Mouse (Mus musculus) hindbrain, embryonic 10.5 days (tissue): ENCODE results near the gene Pgbd5. TPM values are rescaled to one million over a fixed set of nuclear protein-coding genes. Genes with fewer than 3 reads are reported as not detected.

Experiments
- DNase-seq: peaks from one replicate; pipeline ENCODE4 v3.0.0-alpha.2; 2017; ENCODE audit warnings: low spot score
- H3K27ac ChIP-seq: fragments of 300-500 bp; sonication (generic); 2 replicates; pipeline ENCODE4 v1.5.1; 2016; ENCODE audit warnings: mild to moderate bottlenecking, moderate library complexity
- H3K27me3 ChIP-seq: fragments of 300-500 bp; sonication (generic); 2 replicates; pipeline ENCODE4 v1.6.1; 2016; ENCODE audit warnings: mild to moderate bottlenecking; ENCODE audit not compliant: poor library complexity, insufficient read depth, severe bottlenecking
- H3K36me3 ChIP-seq: fragments of 300-500 bp; sonication (generic); 2 replicates; pipeline ENCODE4 v1.6.1; 2016; ENCODE audit warnings: mild to moderate bottlenecking, moderate library complexity
- H3K4me1 ChIP-seq: fragments of 300-500 bp; sonication (generic); replicated peaks from 2 replicates; pipeline ENCODE4 v1.6.1; 2016; ENCODE audit warnings: mild to moderate bottlenecking
- H3K4me3 ChIP-seq: fragments of 300-500 bp; sonication (generic); 2 replicates; pipeline ENCODE4 v1.5.1; 2016; ENCODE audit warnings: mild to moderate bottlenecking, moderate library complexity
- H3K9me3 ChIP-seq: fragments of 300-500 bp; sonication (generic); 2 replicates; pipeline ENCODE4 v1.6.1; 2016; ENCODE audit warnings: mild to moderate bottlenecking, moderate library complexity
- WGBS: fragments of 180-500 bp; shearing (Covaris S2); methylation state at CpG from one replicate; pipeline ENCODE4 v1.1.7; 2016; 5-methylcytosine and 5-hydroxymethylcytosine counted together
- polyA plus RNA-seq: library from polyadenylated mRNA; unstranded; fragments of >200 nt; fragmentation: Nextera tagmentation; extraction: Ambion mirVana; gene quantifications from 2 replicates; pipeline ENCODE4 v1.2.1, GENCODE M21; 2016

The Pgbd5 gene
- 2.5 and 2.7 TPM in 2 replicates for polyA plus RNA-seq

- WGBS = 83% methylated on average over 6 of the region's 6 CpGs
- peaks cover 13% of the 10 kb centered on the region; the same call in 1 of the 2 replicates for H3K4me1 ChIP-seq
- H3K9me3 ChIP-seq = no peaks in the 10 kb centered on the region
- H3K27me3 ChIP-seq = no peaks in the 10 kb centered on the region
- no peak within 1 kb of the TSS for H3K27ac ChIP-seq
- H3K36me3 ChIP-seq = no peaks in the 10 kb centered on the region
- no peak for DNase-seq
- no peak within 1 kb of the TSS for H3K4me3 ChIP-seq
Measured at GRCm38 (mm10) chr8:124439558-124439957, at the start of gene Pgbd5. TSS of gene Pgbd5 (minus strand) at chr8:124439658.

- WGBS = 76% methylated on average over 7 of the region's 7 CpGs
- H3K9me3 ChIP-seq = no peaks in the 10 kb centered on the region
Measured at GRCm38 (mm10) chr8:124483356-124484115, 44.1 kb upstream of the Pgbd5 start.

GRCm38 (mm10) chr8:124482790-124483189 is 43.3 kb upstream of the Pgbd5 start:
- 93% methylated on average over 2 of the region's 2 CpGs for WGBS
- Histone ChIP-seq H3K9me3 (no peaks in the 10 kb centered on the region), H3K36me3 (no peaks in the 10 kb centered on the region), H3K4me1 (peaks cover 6% of the 10 kb centered on the region), H3K27me3 (no peaks in the 10 kb centered on the region), H3K27ac (no peak overlapping the region), H3K4me3 (no peak overlapping the region)
- no peak for DNase-seq

More at GRCm38 (mm10) chr8:124483356-124484115, 44.1 kb upstream of the Pgbd5 start:
- Histone ChIP-seq H3K27me3 (no peaks in the 10 kb centered on the region), H3K36me3 (no peaks in the 10 kb centered on the region), H3K27ac (no peak overlapping the region), H3K4me3 (no peak overlapping the region), H3K4me1 (peaks cover 7% of the 10 kb centered on the region)
- DNase-seq = no peak

DNA sequence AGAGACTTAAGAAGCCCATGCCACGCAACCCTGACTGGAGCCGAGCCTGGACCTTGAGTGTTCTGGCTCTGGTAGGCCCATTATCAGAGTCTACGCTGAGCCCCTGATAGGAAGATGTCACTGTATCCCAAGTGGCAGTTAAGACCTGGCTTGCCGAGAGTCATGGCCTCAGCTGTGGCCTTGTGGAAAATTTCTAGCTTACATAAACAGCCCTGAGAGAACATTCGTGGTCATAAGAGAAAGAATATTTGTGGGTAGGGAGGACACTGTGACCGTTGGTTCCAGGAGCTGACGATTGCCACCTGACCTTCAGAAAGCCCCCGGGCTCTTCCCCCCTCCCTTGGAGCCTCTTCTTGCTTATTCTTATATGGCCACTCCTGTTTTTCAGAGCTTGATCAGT is 40.9 kb upstream of the Pgbd5 start:
- no peak overlapping the region for H3K27ac ChIP-seq
- H3K4me1 ChIP-seq = peaks cover 15% of the 10 kb centered on the region; the same call in 1 of the 2 replicates
- H3K9me3 ChIP-seq = no peaks in the 10 kb centered on the region
- H3K4me3 ChIP-seq = no peak overlapping the region
- WGBS = 83% methylated on average over 8 of the region's 8 CpGs
- DNase-seq = no peak
- no peaks in the 10 kb centered on the region for H3K36me3 ChIP-seq
- no peaks in the 10 kb centered on the region for H3K27me3 ChIP-seq

GRCm38 (mm10) chr8:124479251-124479650 is 39.8 kb upstream of the Pgbd5 start:
- Histone ChIP-seq H3K36me3 (no peaks in the 10 kb centered on the region), H3K9me3 (no peaks in the 10 kb centered on the region), H3K4me1 (peaks cover 15% of the 10 kb centered on the region; the same call in 1 of the 2 replicates), H3K4me3 (no peak overlapping the region), H3K27me3 (no peaks in the 10 kb centered on the region), H3K27ac (no peak overlapping the region)
- DNase-seq = no peak
- 87% methylated on average over 3 of the region's 3 CpGs for WGBS

GRCm38 (mm10) chr8:124476701-124477100 is 37.2 kb upstream of the Pgbd5 start:
- no peaks in the 10 kb centered on the region for H3K27me3 ChIP-seq
- WGBS = 58% methylated on average over 9 of the region's 9 CpGs
- H3K27ac ChIP-seq = peak overlapping the region; percentile 54

DNA sequence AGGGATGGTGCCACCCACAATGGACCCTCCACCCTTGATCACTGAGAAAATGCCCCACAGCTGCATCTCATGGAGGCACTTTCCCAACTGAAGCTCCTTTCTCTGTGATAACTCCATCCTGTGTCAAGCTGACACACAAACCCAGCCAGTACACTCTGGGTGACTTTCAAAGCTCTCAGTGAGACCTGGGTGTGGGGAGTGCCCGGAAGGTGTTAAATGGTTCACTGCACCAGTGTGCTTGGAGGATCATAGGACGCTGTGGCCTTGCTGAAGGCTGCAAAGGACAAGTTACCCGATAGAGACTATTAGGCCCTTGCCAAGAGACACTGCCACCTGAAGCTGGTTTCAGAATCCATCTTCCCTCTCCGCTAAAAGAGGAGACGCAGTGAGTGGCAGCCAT is 36.2 kb upstream of the Pgbd5 start:
- DNase-seq = no peak
- Histone ChIP-seq H3K27ac (0 out of 2 replicates have a peak overlapping the region, but pooled peaks have one; percentile 54), H3K4me3 (no peak overlapping the region), H3K27me3 (no peaks in the 10 kb centered on the region), H3K9me3 (no peaks in the 10 kb centered on the region), H3K36me3 (no peaks in the 10 kb centered on the region), H3K4me1 (peaks cover 15% of the 10 kb centered on the region; the same call in 1 of the 2 replicates)
- 81% methylated on average over 5 of the region's 5 CpGs for WGBS

More at GRCm38 (mm10) chr8:124476701-124477100, 37.2 kb upstream of the Pgbd5 start:
- no peaks in the 10 kb centered on the region for H3K9me3 ChIP-seq
- H3K4me1 ChIP-seq = peaks cover 15% of the 10 kb centered on the region; the same call in 1 of the 2 replicates
- no peaks in the 10 kb centered on the region for H3K36me3 ChIP-seq
- no peak overlapping the region for H3K4me3 ChIP-seq
- peak; percentile 41 for DNase-seq

DNA sequence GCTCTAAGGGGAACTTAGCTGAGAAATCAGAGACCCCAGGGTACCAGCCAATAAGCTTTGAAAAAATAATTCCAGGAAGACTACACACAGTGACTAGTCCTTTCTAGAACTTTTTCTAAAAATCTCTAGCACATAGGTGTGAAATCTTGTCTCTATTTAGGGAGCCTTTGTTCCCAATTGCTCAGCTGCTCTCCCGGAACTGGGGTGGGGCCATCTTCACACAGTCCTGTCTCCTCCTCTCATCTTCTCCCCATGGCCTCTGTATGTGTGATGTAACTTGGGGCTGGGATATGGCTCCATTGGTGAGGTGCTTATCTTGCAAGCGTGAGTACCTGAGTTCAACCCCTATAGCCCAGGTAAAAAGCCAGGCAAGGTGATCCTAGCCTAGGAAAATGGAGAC is 25.2 kb upstream of the Pgbd5 start:
- no peak for DNase-seq
- no peaks in the 10 kb centered on the region for H3K9me3 ChIP-seq
- H3K4me1 ChIP-seq = peaks cover 10% of the 10 kb centered on the region
- no peaks in the 10 kb centered on the region for H3K27me3 ChIP-seq
- no peak overlapping the region for H3K4me3 ChIP-seq
- H3K36me3 ChIP-seq = no peaks in the 10 kb centered on the region
- no peak overlapping the region for H3K27ac ChIP-seq
- 78% methylated on average over 2 of the region's 2 CpGs for WGBS

DNA sequence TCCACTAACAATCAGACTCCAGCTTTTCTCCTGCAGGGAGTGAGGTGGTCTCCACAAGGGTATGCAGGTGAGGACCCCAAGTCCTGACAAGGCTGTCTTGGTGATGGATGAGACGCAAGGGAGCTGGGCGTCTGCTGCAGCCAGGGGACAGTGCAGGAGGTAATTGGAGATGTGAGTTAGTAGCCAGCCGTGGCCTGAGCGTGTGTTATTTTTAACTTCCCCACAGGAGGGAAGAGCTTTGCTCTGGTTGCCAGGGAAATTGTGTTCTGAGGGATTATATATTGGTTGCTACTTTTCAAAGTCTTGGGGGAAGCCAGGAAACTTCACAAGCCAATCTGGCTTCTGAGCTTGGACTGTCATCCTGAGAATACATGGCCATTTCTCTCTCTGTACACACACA is 23.7 kb upstream of the Pgbd5 start:
- H3K4me3 ChIP-seq = no peak overlapping the region
- H3K9me3 ChIP-seq = no peaks in the 10 kb centered on the region
- no peaks in the 10 kb centered on the region for H3K27me3 ChIP-seq
- no peaks in the 10 kb centered on the region for H3K36me3 ChIP-seq
- 49% methylated on average over 4 of the region's 4 CpGs for WGBS
- peaks cover 10% of the 10 kb centered on the region for H3K4me1 ChIP-seq
- no peak for DNase-seq
- H3K27ac ChIP-seq = no peak overlapping the region

DNA sequence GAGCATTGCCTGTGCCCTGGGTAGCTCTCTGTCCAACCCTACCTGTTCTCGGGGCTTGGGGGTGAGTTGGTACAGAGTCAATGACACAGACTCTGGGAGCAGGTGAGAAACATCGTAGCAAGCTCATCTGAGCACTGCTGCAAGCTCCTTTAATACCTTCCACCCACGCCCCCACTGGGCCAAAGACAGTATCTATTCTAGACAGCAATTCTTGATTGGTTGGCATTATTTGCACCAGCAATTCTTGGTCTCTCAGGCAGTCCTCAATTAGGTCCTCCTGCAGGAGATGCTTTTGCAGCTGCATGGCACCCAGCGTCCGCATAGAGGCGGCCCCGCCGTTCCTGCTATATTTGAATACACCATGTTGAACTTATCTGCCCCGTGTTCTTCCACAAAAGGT is 22.7 kb upstream of the Pgbd5 start:
- Histone ChIP-seq H3K27ac (no peak overlapping the region), H3K9me3 (no peaks in the 10 kb centered on the region), H3K4me1 (peaks cover 12% of the 10 kb centered on the region), H3K27me3 (no peaks in the 10 kb centered on the region), H3K4me3 (no peak overlapping the region), H3K36me3 (no peaks in the 10 kb centered on the region)
- 82% methylated on average over 9 of the region's 9 CpGs for WGBS
- DNase-seq = no peak

- H3K36me3 ChIP-seq = no peaks in the 10 kb centered on the region
- H3K27ac ChIP-seq = no peak overlapping the region
- 59% methylated on average over 10 of the region's 10 CpGs for WGBS
- H3K4me3 ChIP-seq = no peak overlapping the region
- DNase-seq = no peak
- H3K9me3 ChIP-seq = no peaks in the 10 kb centered on the region
- H3K27me3 ChIP-seq = no peaks in the 10 kb centered on the region
- peaks cover 19% of the 10 kb centered on the region for H3K4me1 ChIP-seq
Measured at GRCm38 (mm10) chr8:124461103-124461502, 21.6 kb upstream of the Pgbd5 start.

- no peaks in the 10 kb centered on the region for H3K27me3 ChIP-seq
- DNase-seq = peak; percentile 11
- no peak overlapping the region for H3K4me3 ChIP-seq
- no peak overlapping the region for H3K27ac ChIP-seq
- H3K9me3 ChIP-seq = no peaks in the 10 kb centered on the region
- 67% methylated on average over 4 of the region's 4 CpGs for WGBS
- peaks cover 19% of the 10 kb centered on the region for H3K4me1 ChIP-seq
- H3K36me3 ChIP-seq = no peaks in the 10 kb centered on the region
Measured at GRCm38 (mm10) chr8:124460660-124461059, 21.2 kb upstream of the Pgbd5 start.

DNA sequence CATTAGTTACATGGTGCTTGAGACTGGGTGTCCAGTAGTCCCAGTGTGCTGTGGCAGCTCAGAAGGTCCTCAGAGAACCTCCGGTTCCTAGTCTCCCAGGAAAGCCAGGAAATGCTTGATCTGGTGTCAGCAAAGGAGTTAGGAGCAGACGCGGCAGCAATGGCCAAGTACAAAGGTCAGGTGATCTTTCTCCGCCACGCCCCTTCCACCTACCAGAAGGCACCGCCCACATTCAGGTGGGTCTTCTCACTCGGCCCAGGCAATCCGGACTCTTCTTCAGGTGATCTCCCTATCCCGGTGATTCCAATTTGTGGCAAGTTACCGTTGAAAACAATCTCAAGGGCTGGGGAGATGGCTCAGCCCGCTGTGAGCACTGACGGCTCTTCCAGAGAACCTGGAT is 20.2 kb upstream of the Pgbd5 start:
- 44% methylated on average over 12 of the region's 12 CpGs for WGBS
- no peak for DNase-seq

More for the DNA sequence above, 20.2 kb upstream of the Pgbd5 start:
- Histone ChIP-seq H3K9me3 (no peaks in the 10 kb centered on the region), H3K4me3 (no peak overlapping the region), H3K27ac (no peak overlapping the region), H3K36me3 (no peaks in the 10 kb centered on the region), H3K4me1 (peaks cover 19% of the 10 kb centered on the region), H3K27me3 (no peaks in the 10 kb centered on the region)
